Mouse (Mus musculus): ENCODE results near the gene Gm11037. TPM values are rescaled to one million over a fixed set of nuclear protein-coding genes. Genes with fewer than 3 reads are reported as not detected.
A peak's percentile ranks its signal among the peaks of the same experiment; 100 is the strongest.

Gm11037 gene
- polyA plus RNA-seq, 1 experiment, result not detected

DNA sequence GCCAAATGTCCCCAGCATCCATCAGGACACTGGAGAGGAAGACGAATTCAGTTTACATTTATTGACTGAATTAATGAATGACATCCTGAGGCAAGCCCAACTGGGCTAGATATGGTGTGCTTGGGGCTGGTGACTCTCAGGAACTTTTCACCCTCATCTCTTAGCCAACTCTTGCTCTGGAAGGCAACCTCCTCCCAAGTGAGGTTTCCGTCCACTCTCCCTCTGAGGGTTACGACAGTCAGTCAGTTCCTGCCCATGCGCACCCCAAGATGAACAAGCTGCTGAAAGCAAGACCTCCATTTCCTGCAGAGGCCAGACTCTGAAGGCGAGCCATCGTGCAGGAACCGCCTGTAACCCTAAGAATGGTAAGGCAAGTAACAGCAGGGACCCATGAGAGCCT is 23.7 kb downstream of the Gm11037 start:
- WGBS, result 91% methylated on average over 7 of the region's 7 CpGs
- TF ChIP-seq CTCF (IDR thresholded peaks at IDR 0.05; ENCODE audit: borderline replicate concordance, control insufficient read depth, extremely low read depth, insufficient read depth, low read length, poor library complexity), result no peak
- TF ChIP-seq POLR2A (IDR thresholded peaks at IDR 0.05; ENCODE audit: control insufficient read depth, extremely low read depth, insufficient read depth, low read length, poor library complexity), result no peak
- no peaks in the 10 kb centered on the region for H3K27me3 ChIP-seq (ENCODE audit: control insufficient read depth, insufficient read depth, low read length)
- H3K36me3 ChIP-seq (ENCODE audit: control insufficient read depth, insufficient read depth, low read length), result no peaks in the 10 kb centered on the region
- H3K4me3 ChIP-seq (ENCODE audit: control insufficient read depth, insufficient read depth, low read length), result no peak overlapping the region
- DNase-seq, result no peak
- peaks cover 12% of the 10 kb centered on the region for H3K4me1 ChIP-seq (replicated peaks; ENCODE audit: control insufficient read depth, insufficient read depth, low read length)
- no peak overlapping the region for H3K27ac ChIP-seq (ENCODE audit: control insufficient read depth, insufficient read depth, low read length)

DNA sequence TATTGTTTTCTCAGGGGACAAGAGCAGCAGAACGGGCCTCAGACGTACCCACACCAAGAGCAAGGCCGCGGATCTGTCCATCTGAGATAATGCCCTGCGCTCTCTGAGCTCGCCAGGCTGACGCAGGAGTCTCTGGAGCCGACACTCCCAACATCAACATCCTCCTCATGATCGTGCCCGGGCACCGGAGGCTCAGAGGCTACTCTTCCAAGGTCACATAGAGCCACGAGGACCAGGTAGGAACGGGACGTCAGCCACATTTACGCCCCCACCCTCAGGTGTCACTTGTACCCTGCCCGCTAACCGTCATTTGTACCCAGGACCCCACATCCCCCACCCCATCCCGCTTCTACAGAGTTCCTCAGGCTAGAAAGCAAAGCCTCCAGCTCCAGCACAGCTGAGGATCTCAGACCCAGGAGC is 26.2 kb downstream of the Gm11037 start:
- TF ChIP-seq POLR2A (IDR thresholded peaks at IDR 0.05; ENCODE audit: control insufficient read depth, extremely low read depth, insufficient read depth, low read length, poor library complexity), result no peak
- no peak; the same call in 1 of the 2 replicates for TF ChIP-seq CTCF (IDR thresholded peaks at IDR 0.05; ENCODE audit: borderline replicate concordance, control insufficient read depth, extremely low read depth, insufficient read depth, low read length, poor library complexity)
- no peaks in the 10 kb centered on the region for H3K27me3 ChIP-seq (ENCODE audit: control insufficient read depth, insufficient read depth, low read length)
- no peak overlapping the region for H3K27ac ChIP-seq (ENCODE audit: control insufficient read depth, insufficient read depth, low read length)
- no peak for DNase-seq
- peak overlapping the region; percentile 61 for H3K4me3 ChIP-seq (ENCODE audit: control insufficient read depth, insufficient read depth, low read length)
- H3K4me1 ChIP-seq (replicated peaks; ENCODE audit: control insufficient read depth, insufficient read depth, low read length), result peaks cover 12% of the 10 kb centered on the region
- WGBS, result under 1% methylated on average over 18 of the region's 18 CpGs
- no peaks in the 10 kb centered on the region for H3K36me3 ChIP-seq (ENCODE audit: control insufficient read depth, insufficient read depth, low read length)

DNA sequence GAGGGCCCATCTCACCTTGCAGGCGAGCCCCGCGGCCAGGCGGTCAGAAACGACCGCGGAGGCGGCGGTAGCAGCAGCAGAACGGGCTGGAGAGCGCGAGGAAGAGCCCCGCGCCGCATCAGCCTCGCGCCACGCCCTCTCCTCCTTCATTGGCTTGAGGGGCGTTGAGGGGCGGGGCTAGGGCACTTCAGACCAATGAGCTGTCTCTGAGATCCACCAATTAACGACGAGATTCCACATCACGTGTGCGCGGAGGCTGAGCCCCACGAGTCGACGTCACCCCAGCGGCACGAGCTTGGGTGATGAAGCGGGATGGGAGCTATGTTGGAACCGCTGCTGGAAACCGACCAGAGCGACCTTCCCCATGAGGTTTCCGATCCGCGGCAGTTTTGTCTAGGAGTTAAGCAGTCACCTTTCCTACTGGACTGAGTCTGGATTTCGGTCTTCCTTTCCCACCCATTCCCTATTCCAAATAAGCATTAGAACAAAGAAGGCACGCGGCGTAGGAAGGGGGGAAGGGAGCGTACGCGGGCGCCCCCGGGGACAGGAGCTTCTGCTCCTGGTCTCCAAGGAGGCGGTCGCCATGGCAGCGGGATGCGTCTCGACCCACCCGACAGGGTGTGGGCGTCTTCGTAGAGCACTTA is 26.8 kb downstream of the Gm11037 start, which contains the start of gene 1700037H04Rik:
TSS of gene 1700037H04Rik (minus strand) at position 144 of the 644 bp plus-strand sequence.
- Histone ChIP-seq H3K4me1 (replicated peaks; ENCODE audit: control insufficient read depth, insufficient read depth, low read length) (peaks cover 12% of the 10 kb centered on the region), H3K36me3 (ENCODE audit: control insufficient read depth, insufficient read depth, low read length) (no peaks in the 10 kb centered on the region), H3K27ac (ENCODE audit: control insufficient read depth, insufficient read depth, low read length) (no peak within 1 kb of the TSS), H3K4me3 (ENCODE audit: control insufficient read depth, insufficient read depth, low read length) (peak within 1 kb of the TSS; percentile 61), H3K27me3 (ENCODE audit: control insufficient read depth, insufficient read depth, low read length) (no peaks in the 10 kb centered on the region)
- WGBS, result under 1% methylated on average over 54 of the region's 54 CpGs
- DNase-seq, result peak; percentile 96
- TF ChIP-seq POLR2A (IDR thresholded peaks at IDR 0.05; ENCODE audit: control insufficient read depth, extremely low read depth, insufficient read depth, low read length, poor library complexity) (peak; percentile 82), CTCF (IDR thresholded peaks at IDR 0.05; ENCODE audit: borderline replicate concordance, control insufficient read depth, extremely low read depth, insufficient read depth, low read length, poor library complexity) (0 out of 2 replicates have a peak, but pooled peaks have one; percentile 18)

DNA sequence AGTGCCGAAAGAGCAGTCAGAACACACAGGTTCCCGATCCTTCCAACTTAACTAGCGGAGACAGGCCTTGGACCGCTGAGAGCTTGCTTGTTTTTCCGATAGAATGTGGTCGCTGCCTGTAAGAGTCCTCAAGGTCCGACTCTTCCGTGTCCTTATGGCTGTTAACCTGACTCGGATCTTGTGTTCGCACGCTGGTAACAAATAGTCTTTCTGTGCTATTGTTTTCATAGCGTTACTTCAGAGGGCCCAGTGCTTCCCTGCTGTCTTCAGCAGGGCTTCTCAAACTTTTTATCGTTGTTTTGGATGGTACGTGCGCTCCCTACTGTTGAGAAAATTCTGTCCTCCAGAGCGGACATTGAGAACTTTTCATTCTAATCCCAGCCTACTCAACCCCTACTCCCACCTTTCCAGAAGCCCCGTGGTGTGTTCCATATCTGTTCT is 27.4 kb downstream of the Gm11037 start:
- H3K27me3 ChIP-seq (ENCODE audit: control insufficient read depth, insufficient read depth, low read length), result no peaks in the 10 kb centered on the region
- DNase-seq, result peak; percentile 15
- no peak for TF ChIP-seq CTCF (IDR thresholded peaks at IDR 0.05; ENCODE audit: borderline replicate concordance, control insufficient read depth, extremely low read depth, insufficient read depth, low read length, poor library complexity)
- TF ChIP-seq POLR2A (IDR thresholded peaks at IDR 0.05; ENCODE audit: control insufficient read depth, extremely low read depth, insufficient read depth, low read length, poor library complexity), result no peak
- H3K27ac ChIP-seq (ENCODE audit: control insufficient read depth, insufficient read depth, low read length), result no peak overlapping the region
- WGBS, result under 1% methylated on average over 17 of the region's 17 CpGs
- H3K4me3 ChIP-seq (ENCODE audit: control insufficient read depth, insufficient read depth, low read length), result peak overlapping the region; percentile 50
- H3K4me1 ChIP-seq (replicated peaks; ENCODE audit: control insufficient read depth, insufficient read depth, low read length), result peaks cover 12% of the 10 kb centered on the region
- H3K36me3 ChIP-seq (ENCODE audit: control insufficient read depth, insufficient read depth, low read length), result no peaks in the 10 kb centered on the region

DNA sequence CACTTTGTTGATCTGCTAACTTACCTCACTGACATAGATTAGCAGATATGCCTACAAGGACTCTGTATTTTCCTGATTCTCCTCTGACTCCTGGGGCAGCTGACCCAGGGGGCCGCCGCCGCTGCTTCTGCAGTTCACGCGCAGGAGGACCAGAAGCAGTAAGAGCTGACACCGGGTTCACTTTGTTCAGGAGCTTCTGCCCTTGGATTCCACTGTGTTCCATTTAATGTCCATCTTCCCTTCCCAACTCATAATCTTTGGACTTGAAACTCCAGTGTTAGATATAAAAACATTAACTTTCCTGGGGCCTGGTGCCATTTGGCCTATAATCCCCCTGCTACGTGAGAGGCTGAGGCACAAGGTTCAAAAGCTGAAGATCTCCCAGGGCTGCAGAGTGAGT is 30.6 kb downstream of the Gm11037 start:
- no peak overlapping the region for H3K27ac ChIP-seq (ENCODE audit: control insufficient read depth, insufficient read depth, low read length)
- TF ChIP-seq CTCF (IDR thresholded peaks at IDR 0.05; ENCODE audit: borderline replicate concordance, control insufficient read depth, extremely low read depth, insufficient read depth, low read length, poor library complexity), result no peak
- TF ChIP-seq POLR2A (IDR thresholded peaks at IDR 0.05; ENCODE audit: control insufficient read depth, extremely low read depth, insufficient read depth, low read length, poor library complexity), result no peak
- no peak overlapping the region for H3K4me3 ChIP-seq (ENCODE audit: control insufficient read depth, insufficient read depth, low read length)
- no peaks in the 10 kb centered on the region for H3K36me3 ChIP-seq (ENCODE audit: control insufficient read depth, insufficient read depth, low read length)
- no peak for DNase-seq
- 94% methylated on average over 7 of the region's 7 CpGs for whole genome bisulfite sequencing
- H3K27me3 ChIP-seq (ENCODE audit: control insufficient read depth, insufficient read depth, low read length), result no peaks in the 10 kb centered on the region
- H3K4me1 ChIP-seq (replicated peaks; ENCODE audit: control insufficient read depth, insufficient read depth, low read length), result peaks cover 9% of the 10 kb centered on the region

DNA sequence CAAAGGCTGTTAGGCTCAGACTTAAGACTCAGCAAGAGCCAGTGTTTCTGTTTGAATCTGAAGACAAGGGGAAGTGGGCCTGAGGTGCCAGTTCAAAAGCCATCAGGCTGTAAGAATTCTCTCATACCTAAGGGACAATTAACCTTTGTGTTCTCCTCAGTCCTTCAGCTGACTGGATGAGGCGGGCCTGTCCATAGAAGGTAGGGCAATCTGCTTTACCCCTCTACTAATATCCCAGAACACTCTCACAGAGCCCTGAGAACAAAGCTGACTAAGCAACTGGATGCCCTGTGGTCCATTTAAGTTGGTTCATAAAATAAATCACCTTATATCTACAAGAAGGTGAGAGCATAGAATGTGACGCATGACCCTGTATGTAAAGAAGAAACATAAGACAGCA is 32.9 kb downstream of the Gm11037 start:
- H3K27ac ChIP-seq (ENCODE audit: control insufficient read depth, insufficient read depth, low read length), result no peak overlapping the region
- TF ChIP-seq CTCF (IDR thresholded peaks at IDR 0.05; ENCODE audit: borderline replicate concordance, control insufficient read depth, extremely low read depth, insufficient read depth, low read length, poor library complexity) (no peak), POLR2A (IDR thresholded peaks at IDR 0.05; ENCODE audit: control insufficient read depth, extremely low read depth, insufficient read depth, low read length, poor library complexity) (no peak)
- no peak for DNase-seq

More for the DNA sequence above, 32.9 kb downstream of the Gm11037 start:
- Histone ChIP-seq H3K36me3 (ENCODE audit: control insufficient read depth, insufficient read depth, low read length) (no peaks in the 10 kb centered on the region), H3K4me1 (replicated peaks; ENCODE audit: control insufficient read depth, insufficient read depth, low read length) (0 out of 2 replicates have a peak, but pooled peaks cover under 1% of the 10 kb centered on the region), H3K27me3 (ENCODE audit: control insufficient read depth, insufficient read depth, low read length) (no peaks in the 10 kb centered on the region), H3K4me3 (ENCODE audit: control insufficient read depth, insufficient read depth, low read length) (no peak overlapping the region)
- WGBS, result 97% methylated on average over 2 of the region's 2 CpGs
